Mouse (Mus musculus): ENCODE results near the gene Rps10. TPM values are rescaled to one million over a fixed set of nuclear protein-coding genes. Genes with fewer than 3 reads are reported as not detected.

Gene Rps10
- polyA plus RNA-seq, 1 experiment, result 561 TPM

- no peak for TF ChIP-seq CTCF (IDR thresholded peaks at IDR 0.05; ENCODE audit: extremely low read depth, insufficient read depth, low read length)
- no peak for TF ChIP-seq POLR2A (IDR thresholded peaks at IDR 0.05; ENCODE audit: extremely low read depth, insufficient read depth, low read length)
- H3K27ac ChIP-seq (ENCODE audit: insufficient read depth, low read length), result no peak overlapping the region
- H3K4me1 ChIP-seq (ENCODE audit: control insufficient read depth, insufficient read depth, low read length), result peaks cover 23% of the 10 kb centered on the region
- no peak overlapping the region for H3K4me3 ChIP-seq (ENCODE audit: insufficient read depth, low read length)
Measured at GRCm38 (mm10) chr17:27603036-27603435, 33.4 kb downstream of the Rps10 start.

GRCm38 (mm10) chr17:27600869-27601268, 35.6 kb downstream of the Rps10 start:
- TF ChIP-seq POLR2A (IDR thresholded peaks at IDR 0.05; ENCODE audit: extremely low read depth, insufficient read depth, low read length), result no peak
- no peak for TF ChIP-seq CTCF (IDR thresholded peaks at IDR 0.05; ENCODE audit: extremely low read depth, insufficient read depth, low read length)
- H3K4me1 ChIP-seq (ENCODE audit: control insufficient read depth, insufficient read depth, low read length), result peaks cover 26% of the 10 kb centered on the region
- no peak overlapping the region for H3K27ac ChIP-seq (ENCODE audit: insufficient read depth, low read length)
- H3K4me3 ChIP-seq (ENCODE audit: insufficient read depth, low read length), result no peak overlapping the region

- Histone ChIP-seq H3K4me1 (ENCODE audit: control insufficient read depth, insufficient read depth, low read length) (peaks cover 28% of the 10 kb centered on the region), H3K4me3 (ENCODE audit: insufficient read depth, low read length) (no peak overlapping the region), H3K27ac (ENCODE audit: insufficient read depth, low read length) (no peak overlapping the region)
- TF ChIP-seq CTCF (IDR thresholded peaks at IDR 0.05; ENCODE audit: extremely low read depth, insufficient read depth, low read length), result no peak
Measured at GRCm38 (mm10) chr17:27600286-27600685, 36.2 kb downstream of the Rps10 start.

- H3K27ac ChIP-seq (ENCODE audit: insufficient read depth, low read length), result peak overlapping the region; percentile 2; the same call in 1 of the 2 replicates
- no peak overlapping the region for H3K4me3 ChIP-seq (ENCODE audit: insufficient read depth, low read length)
- TF ChIP-seq POLR2A (IDR thresholded peaks at IDR 0.05; ENCODE audit: extremely low read depth, insufficient read depth, low read length), result no peak
- TF ChIP-seq CTCF (IDR thresholded peaks at IDR 0.05; ENCODE audit: extremely low read depth, insufficient read depth, low read length), result no peak
Measured at GRCm38 (mm10) chr17:27596376-27597190, 39.9 kb downstream of the Rps10 start.

GRCm38 (mm10) chr17:27595659-27596375, 40.7 kb downstream of the Rps10 start:
- TF ChIP-seq POLR2A (IDR thresholded peaks at IDR 0.05; ENCODE audit: extremely low read depth, insufficient read depth, low read length) (no peak), CTCF (IDR thresholded peaks at IDR 0.05; ENCODE audit: extremely low read depth, insufficient read depth, low read length) (0 out of 2 replicates have a peak, but pooled peaks have one; percentile 5)
- H3K27ac ChIP-seq (ENCODE audit: insufficient read depth, low read length), result peak overlapping the region; percentile 2; the same call in 1 of the 2 replicates
- H3K4me1 ChIP-seq (ENCODE audit: control insufficient read depth, insufficient read depth, low read length), result peaks cover 13% of the 10 kb centered on the region
- no peak overlapping the region for H3K4me3 ChIP-seq (ENCODE audit: insufficient read depth, low read length)

More at GRCm38 (mm10) chr17:27596376-27597190, 39.9 kb downstream of the Rps10 start:
- H3K4me1 ChIP-seq (ENCODE audit: control insufficient read depth, insufficient read depth, low read length), result peaks cover 13% of the 10 kb centered on the region

GRCm38 (mm10) chr17:27592565-27592910, 43.9 kb downstream of the Rps10 start:
- Histone ChIP-seq H3K4me3 (ENCODE audit: insufficient read depth, low read length) (no peak overlapping the region), H3K27ac (ENCODE audit: insufficient read depth, low read length) (no peak overlapping the region), H3K4me1 (ENCODE audit: control insufficient read depth, insufficient read depth, low read length) (peaks cover 9% of the 10 kb centered on the region)
- TF ChIP-seq POLR2A (IDR thresholded peaks at IDR 0.05; ENCODE audit: extremely low read depth, insufficient read depth, low read length), result no peak
- TF ChIP-seq CTCF (IDR thresholded peaks at IDR 0.05; ENCODE audit: extremely low read depth, insufficient read depth, low read length), result no peak

GRCm38 (mm10) chr17:27591826-27592564, 44.5 kb downstream of the Rps10 start:
- H3K4me1 ChIP-seq (ENCODE audit: control insufficient read depth, insufficient read depth, low read length), result peaks cover 12% of the 10 kb centered on the region
- H3K27ac ChIP-seq (ENCODE audit: insufficient read depth, low read length), result no peak overlapping the region
- no peak overlapping the region for H3K4me3 ChIP-seq (ENCODE audit: insufficient read depth, low read length)
- TF ChIP-seq POLR2A (IDR thresholded peaks at IDR 0.05; ENCODE audit: extremely low read depth, insufficient read depth, low read length) (no peak), CTCF (IDR thresholded peaks at IDR 0.05; ENCODE audit: extremely low read depth, insufficient read depth, low read length) (peak; percentile 23; the same call in 1 of the 2 replicates)

GRCm38 (mm10) chr17:27588231-27588630, 48.2 kb downstream of the Rps10 start:
- no peak overlapping the region for H3K4me3 ChIP-seq (ENCODE audit: insufficient read depth, low read length)
- TF ChIP-seq POLR2A (IDR thresholded peaks at IDR 0.05; ENCODE audit: extremely low read depth, insufficient read depth, low read length) (no peak), CTCF (IDR thresholded peaks at IDR 0.05; ENCODE audit: extremely low read depth, insufficient read depth, low read length) (no peak)
- H3K4me1 ChIP-seq (ENCODE audit: control insufficient read depth, insufficient read depth, low read length), result peaks cover 8% of the 10 kb centered on the region
- H3K27ac ChIP-seq (ENCODE audit: insufficient read depth, low read length), result no peak overlapping the region

GRCm38 (mm10) chr17:27587252-27587651, 49.2 kb downstream of the Rps10 start:
- no peak overlapping the region for H3K4me3 ChIP-seq (ENCODE audit: insufficient read depth, low read length)
- TF ChIP-seq CTCF (IDR thresholded peaks at IDR 0.05; ENCODE audit: extremely low read depth, insufficient read depth, low read length) (no peak), POLR2A (IDR thresholded peaks at IDR 0.05; ENCODE audit: extremely low read depth, insufficient read depth, low read length) (no peak)
- H3K4me1 ChIP-seq (ENCODE audit: control insufficient read depth, insufficient read depth, low read length), result peaks cover 8% of the 10 kb centered on the region
- 0 out of 2 replicates have a peak overlapping the region, but pooled peaks have one; percentile 12 for H3K27ac ChIP-seq (ENCODE audit: insufficient read depth, low read length)
